Mouse (Mus musculus) embryonic facial prominence, embryonic 11.5 days (tissue): ENCODE results near the gene Kcnt2. TPM values are rescaled to one million over a fixed set of nuclear protein-coding genes. Genes with fewer than 3 reads are reported as not detected.

ENCODE experiments used
- ATAC-seq: fragments of 200-750 bp; cut with Nextera tagmentation; replicated peaks from 2 replicates; pipeline ENCODE4 v1.8.0; 2017; ENCODE audit warnings: low read depth; ENCODE audit not compliant: insufficient number of reproducible peaks, low FRiP score, low TSS enrichment
- DNase-seq: peaks from one replicate; pipeline ENCODE4 v3.0.0-alpha.2; 2015; ENCODE audit warnings: low spot score
- H3K27ac ChIP-seq: fragments of 300-500 bp; sonication (generic); replicated peaks from 2 replicates; pipeline ENCODE4 v1.5.1; 2014; ENCODE audit warnings: mild to moderate bottlenecking, low read depth, low read length, control low read depth
- H3K27me3 ChIP-seq: fragments of 300-500 bp; sonication (generic); 2 replicates; pipeline ENCODE4 v1.6.1; 2014; ENCODE audit warnings: mild to moderate bottlenecking, low read length, moderate library complexity, mixed read lengths; ENCODE audit not compliant: control insufficient read depth, insufficient read depth
- H3K36me3 ChIP-seq: fragments of 300-500 bp; sonication (generic); replicated peaks from 2 replicates; pipeline ENCODE4 v1.6.1; 2014; ENCODE audit warnings: low read depth, mild to moderate bottlenecking, low read length, moderate library complexity, mixed read lengths; ENCODE audit not compliant: control insufficient read depth, insufficient read depth
- H3K4me1 ChIP-seq: fragments of 300-500 bp; sonication (generic); 2 replicates; pipeline ENCODE4 v1.6.1; 2014; ENCODE audit warnings: low read length, mixed read lengths; ENCODE audit not compliant: control insufficient read depth, insufficient read depth
- H3K4me2 ChIP-seq: fragments of 300-500 bp; sonication (generic); 2 replicates; pipeline ENCODE4 v1.6.1; 2014; ENCODE audit warnings: low read depth, mild to moderate bottlenecking, control low read depth, low read length, moderate library complexity
- H3K4me3 ChIP-seq: fragments of 300-500 bp; sonication (generic); 2 replicates; pipeline ENCODE4 v1.5.1; 2014; ENCODE audit warnings: low read depth, low read length, control low read depth
- H3K9ac ChIP-seq: fragments of 300-500 bp; sonication (generic); replicated peaks from 2 replicates; pipeline ENCODE4 v1.6.1; 2014; ENCODE audit warnings: mild to moderate bottlenecking, control low read depth, low read length
- H3K9me3 ChIP-seq: fragments of 300-500 bp; sonication (generic); replicated peaks from 2 replicates; pipeline ENCODE4 v1.6.1; 2016; ENCODE audit warnings: mild to moderate bottlenecking, low read length, inconsistent platforms, mixed read lengths; ENCODE audit not compliant: control insufficient read depth
- WGBS: fragments of 180-500 bp; shearing (Covaris S2); extraction: QIAGEN DNeasy Blood & Tissue Kit; methylation state at CpG from one replicate; pipeline ENCODE4 v1.1.7; 2014; 5-methylcytosine and 5-hydroxymethylcytosine counted together
- polyA plus RNA-seq: library from polyadenylated mRNA; unstranded; fragments of >200 nt; fragmentation: Nextera tagmentation; extraction: Ambion mirVana; gene quantifications from 2 replicates; pipeline ENCODE4 v1.2.1, GENCODE M21; 2014

The Kcnt2 gene
- polyA plus RNA-seq, 1 experiment from 2014 or later = 0.56 TPM

GRCm38 (mm10) chr1:140267288-140267687, 21.3 kb downstream of the Kcnt2 start:
- H3K9me3 ChIP-seq = no peaks in the 10 kb centered on the region
- H3K27me3 ChIP-seq = no peaks in the 10 kb centered on the region
- DNase-seq = no peak
- no peaks in the 10 kb centered on the region for H3K36me3 ChIP-seq
- H3K27ac ChIP-seq = no peak overlapping the region
- ATAC-seq = no peak
- no peaks in the 10 kb centered on the region for H3K4me1 ChIP-seq
- H3K4me3 ChIP-seq = no peak overlapping the region
- no peak overlapping the region for H3K4me2 ChIP-seq
- 41% methylated on average over 2 of the region's 2 CpGs for WGBS
- no peak overlapping the region for H3K9ac ChIP-seq

- Histone ChIP-seq H3K4me3 (no peak overlapping the region), H3K9ac (no peak overlapping the region), H3K4me1 (no peaks in the 10 kb centered on the region), H3K27ac (no peak overlapping the region), H3K36me3 (no peaks in the 10 kb centered on the region), H3K4me2 (no peak overlapping the region), H3K9me3 (no peaks in the 10 kb centered on the region), H3K27me3 (no peaks in the 10 kb centered on the region)
- WGBS = 89% methylated on average over 3 of the region's 3 CpGs
- ATAC-seq (no peak), DNase-seq (no peak)
Measured at GRCm38 (mm10) chr1:140273624-140274023, 27.7 kb downstream of the Kcnt2 start.

GRCm38 (mm10) chr1:140275813-140276212, 29.9 kb downstream of the Kcnt2 start:
- ATAC-seq = no peak
- Histone ChIP-seq H3K27ac (no peak overlapping the region), H3K27me3 (no peaks in the 10 kb centered on the region), H3K4me2 (no peak overlapping the region), H3K4me3 (no peak overlapping the region), H3K4me1 (no peaks in the 10 kb centered on the region), H3K36me3 (no peaks in the 10 kb centered on the region), H3K9me3 (no peaks in the 10 kb centered on the region), H3K9ac (no peak overlapping the region)
- no peak for DNase-seq

GRCm38 (mm10) chr1:140293140-140293539, 47.2 kb downstream of the Kcnt2 start:
- Histone ChIP-seq H3K4me1 (no peaks in the 10 kb centered on the region), H3K4me2 (no peak overlapping the region), H3K4me3 (no peak overlapping the region), H3K36me3 (no peaks in the 10 kb centered on the region), H3K27ac (no peak overlapping the region), H3K9ac (no peak overlapping the region), H3K27me3 (no peaks in the 10 kb centered on the region), H3K9me3 (no peaks in the 10 kb centered on the region)
- 66% methylated on average over 3 of the region's 3 CpGs for WGBS
- DNase-seq = no peak
- no peak for ATAC-seq

GRCm38 (mm10) chr1:140295482-140295881, 49.5 kb downstream of the Kcnt2 start:
- no peak overlapping the region for H3K4me3 ChIP-seq
- H3K9me3 ChIP-seq = no peaks in the 10 kb centered on the region
- H3K27me3 ChIP-seq = no peaks in the 10 kb centered on the region
- H3K36me3 ChIP-seq = no peaks in the 10 kb centered on the region
- DNase-seq = no peak
- no peak for ATAC-seq
- no peak overlapping the region for H3K27ac ChIP-seq
- no peaks in the 10 kb centered on the region for H3K4me1 ChIP-seq
- no peak overlapping the region for H3K4me2 ChIP-seq
- no peak overlapping the region for H3K9ac ChIP-seq

GRCm38 (mm10) chr1:140304244-140304643, 58.3 kb downstream of the Kcnt2 start:
- Histone ChIP-seq H3K9me3 (no peaks in the 10 kb centered on the region), H3K4me2 (no peak overlapping the region), H3K4me3 (no peak overlapping the region), H3K36me3 (no peaks in the 10 kb centered on the region), H3K27ac (no peak overlapping the region), H3K27me3 (no peaks in the 10 kb centered on the region), H3K9ac (no peak overlapping the region), H3K4me1 (no peaks in the 10 kb centered on the region)
- ATAC-seq (no peak), DNase-seq (no peak)
- 85% methylated on average over 1 of the region's 1 CpGs for WGBS

- no peak overlapping the region for H3K27ac ChIP-seq
- no peaks in the 10 kb centered on the region for H3K4me1 ChIP-seq
- no peak for DNase-seq
- no peak overlapping the region for H3K4me2 ChIP-seq
- no peak for ATAC-seq
- no peaks in the 10 kb centered on the region for H3K27me3 ChIP-seq
- H3K9me3 ChIP-seq = no peaks in the 10 kb centered on the region
- H3K4me3 ChIP-seq = no peak overlapping the region
- H3K36me3 ChIP-seq = no peaks in the 10 kb centered on the region
- no peak overlapping the region for H3K9ac ChIP-seq
Measured at GRCm38 (mm10) chr1:140305344-140305743, 59.4 kb downstream of the Kcnt2 start.

- no peaks in the 10 kb centered on the region for H3K4me1 ChIP-seq
- H3K27ac ChIP-seq = no peak overlapping the region
- H3K27me3 ChIP-seq = no peaks in the 10 kb centered on the region
- no peaks in the 10 kb centered on the region for H3K9me3 ChIP-seq
- H3K4me2 ChIP-seq = no peak overlapping the region
- no peaks in the 10 kb centered on the region for H3K36me3 ChIP-seq
- DNase-seq (no peak), ATAC-seq (no peak)
- 81% methylated on average over 2 of the region's 2 CpGs for WGBS
- H3K4me3 ChIP-seq = no peak overlapping the region
- H3K9ac ChIP-seq = no peak overlapping the region
Measured at GRCm38 (mm10) chr1:140306339-140306738, 60.4 kb downstream of the Kcnt2 start.

- Histone ChIP-seq H3K9ac (no peak overlapping the region), H3K4me3 (no peak overlapping the region), H3K9me3 (no peaks in the 10 kb centered on the region), H3K27ac (no peak overlapping the region), H3K4me1 (no peaks in the 10 kb centered on the region), H3K36me3 (no peaks in the 10 kb centered on the region), H3K27me3 (no peaks in the 10 kb centered on the region), H3K4me2 (no peak overlapping the region)
- ATAC-seq = no peak
- 93% methylated on average over 2 of the region's 2 CpGs for WGBS
- no peak for DNase-seq
Measured at GRCm38 (mm10) chr1:140310739-140311138, 64.8 kb downstream of the Kcnt2 start.
